Mouse (Mus musculus) heart, embryonic 16.5 days (tissue): ENCODE results near the gene Slc7a7. TPM values are rescaled to one million over a fixed set of nuclear protein-coding genes. Genes with fewer than 3 reads are reported as not detected.

ENCODE experiments used
- ATAC-seq: fragments of 200-750 bp; cut with Nextera tagmentation; replicated peaks from 2 replicates; pipeline ENCODE4 v1.8.0; 2017; ENCODE audit warnings: moderate number of reproducible peaks; ENCODE audit not compliant: insufficient read depth, low FRiP score; ENCODE audit errors: extremely low read depth
- H3K27ac ChIP-seq: fragments of 300-500 bp; sonication (generic); 2 replicates; pipeline ENCODE4 v1.5.1; 2014; ENCODE audit warnings: mild to moderate bottlenecking, low read length, control low read depth, moderate library complexity
- H3K27me3 ChIP-seq: fragments of 300-500 bp; sonication (generic); 2 replicates; pipeline ENCODE4 v1.6.1; 2014; ENCODE audit warnings: low read length, mixed read lengths; ENCODE audit not compliant: control insufficient read depth, insufficient read depth
- H3K36me3 ChIP-seq: fragments of 300-500 bp; sonication (generic); 2 replicates; pipeline ENCODE4 v1.6.1; 2014; ENCODE audit not compliant: control insufficient read depth, insufficient read depth
- H3K4me1 ChIP-seq: fragments of 300-500 bp; sonication (generic); 2 replicates; pipeline ENCODE4 v1.6.1; 2014; ENCODE audit warnings: low read length, mixed read lengths; ENCODE audit not compliant: control insufficient read depth, insufficient read depth
- H3K4me2 ChIP-seq: fragments of 300-500 bp; sonication (generic); 2 replicates; pipeline ENCODE4 v1.6.1; 2014; ENCODE audit warnings: low read depth, mild to moderate bottlenecking, control low read depth, low read length
- H3K4me3 ChIP-seq: fragments of 300-500 bp; sonication (generic); 2 replicates; pipeline ENCODE4 v1.5.1; 2014; ENCODE audit warnings: mild to moderate bottlenecking, control low read depth, low read length
- H3K9ac ChIP-seq: fragments of 300-500 bp; sonication (generic); 2 replicates; pipeline ENCODE4 v1.6.1; 2014; ENCODE audit warnings: low read length, control low read depth
- H3K9me3 ChIP-seq: fragments of 300-500 bp; sonication (generic); replicated peaks from 2 replicates; pipeline ENCODE4 v1.6.1; 2016; ENCODE audit warnings: low read length; ENCODE audit not compliant: control insufficient read depth
- WGBS: fragments of 180-500 bp; shearing (Covaris S2); extraction: QIAGEN DNeasy Blood & Tissue Kit; methylation state at CpG from one replicate; pipeline ENCODE4 v1.1.7; 2014; 5-methylcytosine and 5-hydroxymethylcytosine counted together
- polyA plus RNA-seq: library from polyadenylated mRNA; unstranded; fragments of >200 nt; fragmentation: Nextera tagmentation; extraction: Ambion mirVana; gene quantifications from 2 replicates; pipeline ENCODE4 v1.2.1, GENCODE M21; 2015

The Slc7a7 gene
- polyA plus RNA-seq, 1 experiment from 2014 or later = 12.3 TPM

GRCm38 (mm10) chr14:54427696-54428095 lies 10.1 kb upstream of the Slc7a7 start:
- no peaks in the 10 kb centered on the region for H3K9me3 ChIP-seq
- H3K27ac ChIP-seq = no peak overlapping the region
- H3K4me2 ChIP-seq = peak overlapping the region; percentile 73
- peaks cover 5% of the 10 kb centered on the region for H3K36me3 ChIP-seq
- ATAC-seq = no peak
- no peak overlapping the region for H3K9ac ChIP-seq
- WGBS = 88% methylated on average over 7 of the region's 7 CpGs
- no peaks in the 10 kb centered on the region for H3K27me3 ChIP-seq
- H3K4me3 ChIP-seq = peak overlapping the region; percentile 73; the same call in 1 of the 2 replicates
- H3K4me1 ChIP-seq = peaks cover 25% of the 10 kb centered on the region

GRCm38 (mm10) chr14:54426689-54427398 lies 9.3 kb upstream of the Slc7a7 start, which contains the start of gene Mrpl52:
TSS of gene Mrpl52 (plus strand) at chr14:54426909.
- H3K36me3 ChIP-seq = peaks cover 5% of the 10 kb centered on the region
- under 1% methylated on average over 48 of the region's 48 CpGs for WGBS
- peak; percentile 53 for ATAC-seq

GRCm38 (mm10) chr14:54426003-54426688 lies 8.6 kb upstream of the Slc7a7 start:
- Histone ChIP-seq H3K4me1 (peaks cover 25% of the 10 kb centered on the region), H3K9ac (peak overlapping the region; percentile 88), H3K9me3 (no peaks in the 10 kb centered on the region), H3K27me3 (no peaks in the 10 kb centered on the region), H3K4me3 (peak overlapping the region; percentile 73), H3K27ac (peak overlapping the region; percentile 91), H3K4me2 (peak overlapping the region; percentile 73), H3K36me3 (peaks cover 5% of the 10 kb centered on the region)
- 30% methylated on average over 14 of the region's 14 CpGs for WGBS
- ATAC-seq = no peak; the same call in 1 of the 2 replicates

More at GRCm38 (mm10) chr14:54426689-54427398, 9.3 kb upstream of the Slc7a7 start, which contains the start of gene Mrpl52:
- H3K27ac ChIP-seq = peak within 1 kb of the TSS; percentile 91
- no peaks in the 10 kb centered on the region for H3K27me3 ChIP-seq
- peak within 1 kb of the TSS; percentile 88 for H3K9ac ChIP-seq
- H3K4me3 ChIP-seq = peak within 1 kb of the TSS; percentile 73
- H3K4me1 ChIP-seq = peaks cover 25% of the 10 kb centered on the region
- no peaks in the 10 kb centered on the region for H3K9me3 ChIP-seq
- H3K4me2 ChIP-seq = peak within 1 kb of the TSS; percentile 73

- WGBS = 61% methylated on average over 1 of the region's 1 CpGs
- Histone ChIP-seq H3K4me2 (no peak overlapping the region), H3K9ac (no peak overlapping the region), H3K9me3 (no peaks in the 10 kb centered on the region), H3K27me3 (no peaks in the 10 kb centered on the region), H3K4me1 (peaks cover 24% of the 10 kb centered on the region), H3K27ac (no peak overlapping the region), H3K36me3 (peaks cover 5% of the 10 kb centered on the region), H3K4me3 (no peak overlapping the region)
- ATAC-seq = no peak
Measured at GRCm38 (mm10) chr14:54425540-54425939, 8.0 kb upstream of the Slc7a7 start.

GRCm38 (mm10) chr14:54424634-54425033 lies 7.1 kb upstream of the Slc7a7 start:
- Histone ChIP-seq H3K27me3 (no peaks in the 10 kb centered on the region), H3K36me3 (peaks cover 4% of the 10 kb centered on the region), H3K9me3 (no peaks in the 10 kb centered on the region), H3K27ac (no peak overlapping the region), H3K9ac (no peak overlapping the region), H3K4me2 (no peak overlapping the region), H3K4me1 (peaks cover 15% of the 10 kb centered on the region), H3K4me3 (no peak overlapping the region)
- ATAC-seq = no peak
- WGBS = 71% methylated on average over 1 of the region's 1 CpGs

- Histone ChIP-seq H3K9ac (no peak overlapping the region), H3K9me3 (no peaks in the 10 kb centered on the region), H3K36me3 (peaks cover 2% of the 10 kb centered on the region; the same call in 1 of the 2 replicates), H3K27me3 (no peaks in the 10 kb centered on the region), H3K4me1 (peaks cover 7% of the 10 kb centered on the region), H3K27ac (no peak overlapping the region), H3K4me3 (no peak overlapping the region), H3K4me2 (no peak overlapping the region)
- ATAC-seq = no peak
- 58% methylated on average over 5 of the region's 5 CpGs for WGBS
Measured at GRCm38 (mm10) chr14:54423406-54423805, 5.8 kb upstream of the Slc7a7 start.

GRCm38 (mm10) chr14:54421014-54421413 lies 3.4 kb upstream of the Slc7a7 start:
- no peak for ATAC-seq

GRCm38 (mm10) chr14:54416830-54417229 lies 750 bp downstream of the Slc7a7 start:
- H3K36me3 ChIP-seq = no peaks in the 10 kb centered on the region
- peaks cover 26% of the 10 kb centered on the region for H3K4me1 ChIP-seq
- no peaks in the 10 kb centered on the region for H3K9me3 ChIP-seq
- H3K9ac ChIP-seq = no peak overlapping the region
- no peak overlapping the region for H3K4me3 ChIP-seq
- peak overlapping the region; percentile 50; the same call in 1 of the 2 replicates for H3K4me2 ChIP-seq
- H3K27ac ChIP-seq = no peak overlapping the region
- 82% methylated on average over 4 of the region's 4 CpGs for WGBS
- ATAC-seq = no peak
- H3K27me3 ChIP-seq = no peaks in the 10 kb centered on the region

More at GRCm38 (mm10) chr14:54421014-54421413, 3.4 kb upstream of the Slc7a7 start:
- peaks cover 9% of the 10 kb centered on the region for H3K4me1 ChIP-seq
- no peak overlapping the region for H3K9ac ChIP-seq
- H3K9me3 ChIP-seq = no peaks in the 10 kb centered on the region
- H3K36me3 ChIP-seq = no peaks in the 10 kb centered on the region
- no peak overlapping the region for H3K27ac ChIP-seq
- no peak overlapping the region for H3K4me2 ChIP-seq
- H3K4me3 ChIP-seq = no peak overlapping the region
- no peaks in the 10 kb centered on the region for H3K27me3 ChIP-seq
- 64% methylated on average over 2 of the region's 2 CpGs for WGBS

- 64% methylated on average over 5 of the region's 5 CpGs for WGBS
- no peak for ATAC-seq
Measured at GRCm38 (mm10) chr14:54416229-54416775, 1.3 kb downstream of the Slc7a7 start.

More at GRCm38 (mm10) chr14:54416229-54416775, 1.3 kb downstream of the Slc7a7 start:
- H3K27ac ChIP-seq = no peak overlapping the region
- no peaks in the 10 kb centered on the region for H3K27me3 ChIP-seq
- H3K9ac ChIP-seq = no peak overlapping the region
- H3K36me3 ChIP-seq = no peaks in the 10 kb centered on the region
- H3K9me3 ChIP-seq = no peaks in the 10 kb centered on the region
- peaks cover 26% of the 10 kb centered on the region for H3K4me1 ChIP-seq
- no peak overlapping the region for H3K4me3 ChIP-seq
- no peak overlapping the region for H3K4me2 ChIP-seq
